Mouse (Mus musculus): ENCODE measurements around the gene Rbms3. TPM values are rescaled to one million over a fixed set of nuclear protein-coding genes. Genes with fewer than 3 reads are reported as not detected.

Gene Rbms3
- not detected in 2 replicates for polyA plus RNA-seq (2012)

GRCm38 (mm10) chr9:117629771-117630170 lies at the start of gene Rbms3:
Gene Rbms3 (minus strand): TSS chr9:117629913.

